Mouse (Mus musculus) megakaryocyte-erythroid progenitor cell, adult 5-6 weeks (primary cell): Measurements from ENCODE around the gene Rorb. TPM values are rescaled to one million over a fixed set of nuclear protein-coding genes. Genes with fewer than 3 reads are reported as not detected.

Experiments
- ATAC-seq: replicated peaks from 2 replicates; pipeline ENCODE4 v1.8.0; 2016; ENCODE audit warnings: mild to moderate bottlenecking, inconsistent platforms; ENCODE audit not compliant: severe bottlenecking, poor library complexity, low FRiP score, low TSS enrichment
- total RNA-seq, 2 experiments: library from RNA; stranded (forward) in 1 of 2; stranded (reverse) in 1 of 2; fragments of 200-1000, 215-1000 nt in 1 of 2; fragments of >200 nt in 1 of 2; fragmentation: Nextera tagmentation in 1 of 2; gene quantifications; 2 replicates each; pipeline ENCODE4 v1.2.3; 2014 to 2017

Gene Rorb
- total RNA-seq, 2 experiments from 2014 or later, result not detected

DNA sequence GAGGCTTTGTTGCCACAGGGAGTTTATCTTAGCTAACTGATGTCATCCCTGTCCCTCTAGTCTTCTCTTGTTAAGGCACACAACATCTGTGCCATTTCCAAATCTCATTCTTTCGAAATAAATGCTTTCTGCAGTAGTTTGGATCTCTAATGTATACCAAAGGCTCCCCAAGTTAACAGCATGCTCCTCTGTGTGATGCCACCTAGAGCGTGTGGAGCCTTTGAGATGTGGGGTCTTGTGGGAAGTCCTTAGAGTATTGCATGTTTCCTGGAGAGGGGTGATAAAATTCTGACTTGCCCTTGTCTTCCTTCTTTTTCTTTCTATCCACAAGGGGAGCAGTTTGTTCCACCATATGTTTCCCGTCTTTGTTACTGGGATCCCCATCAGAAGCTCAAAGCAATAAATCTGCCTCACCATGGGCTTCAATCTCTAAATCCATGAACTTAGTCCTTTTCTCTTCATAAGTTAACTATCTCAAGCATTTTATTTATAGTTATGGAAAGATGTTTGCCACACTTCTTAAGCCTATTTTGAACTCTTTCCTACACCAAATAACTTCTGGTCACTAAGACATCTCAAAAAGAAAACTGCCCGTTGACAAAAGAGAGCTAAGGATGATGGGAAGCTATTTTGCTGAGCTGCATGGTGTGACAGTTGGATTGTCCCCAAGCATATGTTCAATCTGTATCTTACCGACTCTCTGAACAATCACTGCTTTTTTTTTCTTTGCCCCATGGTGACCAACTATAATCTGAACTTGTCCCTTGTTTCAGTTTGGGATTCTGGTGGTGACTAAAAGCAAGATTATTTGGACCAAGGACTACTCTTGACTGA lies 76.3 kb downstream of the Rorb start:
- no peak for ATAC-seq

DNA sequence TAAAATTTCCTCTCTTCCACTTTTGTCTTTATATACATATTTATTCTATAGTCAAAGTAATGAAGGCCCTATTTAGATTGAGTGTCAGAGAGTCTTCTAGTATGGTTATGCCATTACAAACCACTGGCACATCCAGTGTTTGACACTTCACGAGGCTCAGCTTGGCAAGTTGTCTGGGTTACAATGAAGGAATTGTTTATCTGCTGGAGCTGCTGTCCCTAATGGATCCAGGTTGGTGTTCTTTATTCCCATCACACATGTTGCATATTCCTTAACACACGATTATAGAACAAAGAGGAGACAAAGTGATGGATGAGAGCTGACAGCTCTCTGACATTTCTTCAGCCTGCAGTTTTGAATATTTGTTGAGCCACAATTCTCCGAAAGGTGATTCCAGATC lies 77.0 kb downstream of the Rorb start:
- no peak for ATAC-seq

DNA sequence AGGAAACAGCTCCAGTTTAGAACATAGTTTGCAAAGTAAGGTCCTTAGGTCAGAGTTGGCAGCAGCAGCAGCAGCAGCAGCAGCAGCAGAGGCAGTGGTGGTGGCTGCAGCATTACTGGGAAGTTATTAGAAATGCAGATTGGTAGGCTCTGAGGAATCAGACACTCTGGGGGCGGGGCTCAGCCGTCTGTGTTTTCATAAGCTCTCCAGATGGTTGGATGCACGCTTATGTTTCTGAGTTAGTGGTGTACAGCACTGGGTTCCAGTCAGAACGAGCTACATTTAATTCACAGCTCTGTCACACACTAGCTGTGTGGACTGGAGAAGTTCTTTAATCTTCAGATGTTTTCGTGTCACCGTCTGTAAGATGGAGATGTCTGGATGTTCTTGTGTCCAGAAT lies 105.9 kb downstream of the Rorb start:
- no peak for ATAC-seq

DNA sequence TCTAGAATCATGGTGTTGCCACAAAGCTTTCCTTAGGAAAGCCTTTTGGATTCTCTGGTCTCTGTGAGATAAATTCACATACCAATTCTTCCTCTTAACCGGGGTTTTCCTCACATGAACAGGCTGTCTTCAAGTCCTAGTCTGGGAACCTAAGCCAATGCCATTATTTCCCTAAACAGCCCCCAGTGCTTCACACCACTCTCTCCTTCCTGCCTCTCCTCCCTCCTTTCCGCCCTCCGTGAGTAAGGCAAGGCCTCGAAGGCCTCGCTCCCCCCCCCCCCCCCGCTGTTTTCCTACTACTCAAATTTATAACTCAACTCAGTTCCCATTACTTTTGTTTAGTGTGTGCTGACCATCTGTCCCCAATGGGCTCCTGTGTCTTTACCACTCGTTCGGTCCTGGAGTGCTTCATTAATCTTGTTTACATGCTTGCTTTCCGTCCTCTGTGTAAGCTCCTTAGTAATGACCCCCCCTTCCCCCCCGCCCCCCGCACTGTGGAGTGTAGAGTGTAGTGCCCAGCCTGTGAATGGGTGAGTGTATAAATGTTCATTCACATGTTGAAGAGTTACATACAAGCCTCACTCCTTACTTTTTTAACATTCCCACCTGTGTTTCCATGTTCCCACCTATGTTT lies 106.9 kb downstream of the Rorb start:
- no peak for ATAC-seq

DNA sequence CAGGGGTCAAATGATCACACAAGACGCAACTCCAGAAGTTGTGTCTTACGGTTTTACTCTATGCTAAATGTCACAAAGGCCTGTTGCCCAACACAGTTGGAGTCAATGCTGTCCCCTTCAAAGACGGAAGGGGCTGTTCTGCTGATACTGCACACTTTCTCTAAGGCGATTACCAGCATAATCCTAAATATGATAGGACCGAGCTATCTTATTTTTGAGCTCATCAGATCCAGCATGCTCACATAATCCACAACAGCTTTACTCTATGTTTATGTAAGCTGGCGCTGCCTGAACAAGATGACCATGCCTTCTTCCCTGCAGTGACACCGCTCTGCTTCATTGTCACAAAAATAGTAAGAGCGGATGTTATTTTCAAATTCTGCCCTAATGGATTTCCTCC lies 112.0 kb downstream of the Rorb start:
- no peak for ATAC-seq

DNA sequence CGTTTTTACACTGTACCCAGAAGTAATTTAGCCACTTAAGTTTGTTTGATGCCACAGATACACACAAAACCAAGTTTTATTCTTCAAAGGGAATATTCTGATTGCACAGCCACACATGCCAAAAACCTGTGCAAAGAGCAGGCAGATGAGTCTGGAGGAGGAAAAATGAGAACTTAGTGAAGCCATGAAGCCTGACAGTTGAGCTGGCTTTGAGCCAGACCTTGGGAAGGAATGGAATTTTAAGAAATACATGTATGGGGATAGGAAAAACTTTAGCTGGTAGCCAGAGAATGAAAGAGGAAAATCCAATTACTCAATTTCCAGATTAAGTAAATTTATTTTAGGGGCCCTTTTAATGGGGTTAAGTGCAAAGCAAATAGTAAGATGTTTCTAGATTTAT lies 113.3 kb downstream of the Rorb start:
- ATAC-seq, result no peak

DNA sequence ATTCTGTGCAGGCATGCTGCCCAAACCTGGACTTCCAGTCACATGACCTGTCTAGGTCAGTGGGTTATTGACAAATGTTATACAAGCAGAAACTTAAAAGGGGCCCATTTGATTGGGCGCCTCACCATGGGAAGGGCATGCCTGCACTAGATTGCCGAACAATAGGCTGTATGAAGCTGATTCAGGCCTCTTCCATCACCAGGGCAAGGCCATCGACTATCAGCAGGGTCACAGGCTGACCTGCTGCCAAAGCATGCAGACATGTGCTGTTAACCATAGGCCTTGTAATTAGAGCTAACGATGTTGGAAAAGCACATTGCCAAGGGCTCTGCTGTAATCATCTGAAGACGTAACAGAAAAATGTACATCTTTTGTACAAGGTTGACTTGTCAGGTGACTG lies 131.0 kb downstream of the Rorb start:
- ATAC-seq, result no peak

DNA sequence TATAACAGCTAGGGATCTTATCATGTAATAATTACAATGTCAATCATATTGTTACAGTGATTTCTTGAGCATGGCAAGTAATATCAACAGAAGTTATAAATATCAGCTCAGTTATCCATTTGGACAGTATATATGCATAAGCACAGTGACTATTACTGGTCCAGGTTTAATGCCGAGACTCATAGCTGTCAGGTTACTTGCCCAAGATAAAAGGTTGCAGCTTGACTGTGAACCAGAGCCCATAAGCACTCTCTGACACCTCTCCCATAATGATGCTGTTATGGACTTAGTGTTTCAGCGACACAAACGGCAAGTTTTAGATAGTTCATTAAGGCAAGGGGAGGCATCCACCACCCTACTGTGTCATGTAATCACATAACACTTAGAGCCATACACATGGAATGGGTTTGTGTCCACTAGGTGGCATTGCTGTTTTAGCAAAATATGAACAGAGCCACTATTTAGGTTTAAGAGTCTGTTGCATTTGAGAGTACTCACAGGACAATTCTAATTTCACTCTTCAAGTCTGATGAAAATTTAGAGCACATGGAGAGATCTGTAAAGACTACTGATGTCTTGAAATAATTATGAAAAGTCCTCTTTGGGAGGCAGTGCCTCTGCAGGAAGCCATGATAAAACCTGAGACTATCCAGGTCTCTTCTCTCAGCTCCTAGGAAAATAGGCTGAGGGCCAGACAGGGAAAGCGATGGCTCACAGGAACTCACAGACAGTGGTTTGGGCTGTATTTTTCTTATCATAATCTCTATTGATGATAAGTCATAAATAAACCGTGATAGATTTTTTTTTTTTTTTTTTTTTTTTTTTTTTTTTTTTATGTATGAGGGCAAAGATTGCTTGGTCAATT lies 136.0 kb downstream of the Rorb start:
- no peak for ATAC-seq

DNA sequence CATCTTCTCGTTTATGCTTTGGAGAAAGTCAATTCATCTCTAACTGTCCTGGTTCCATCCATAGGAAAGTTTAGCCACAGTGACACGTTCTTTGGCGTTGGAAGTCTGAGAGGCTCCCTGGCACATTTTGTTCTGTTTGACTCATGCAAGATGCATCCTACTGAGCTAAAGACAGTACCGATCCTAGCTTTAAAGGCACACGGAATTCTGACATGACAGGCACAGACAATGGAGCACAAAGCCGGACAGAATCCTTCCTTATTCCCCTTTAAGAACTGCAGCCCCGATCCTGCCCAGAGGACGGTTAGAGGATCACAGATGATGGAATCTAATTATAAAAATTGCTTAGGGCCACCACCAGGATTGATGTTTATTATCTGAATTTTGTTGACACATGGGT lies 141.6 kb downstream of the Rorb start:
- ATAC-seq, result no peak

DNA sequence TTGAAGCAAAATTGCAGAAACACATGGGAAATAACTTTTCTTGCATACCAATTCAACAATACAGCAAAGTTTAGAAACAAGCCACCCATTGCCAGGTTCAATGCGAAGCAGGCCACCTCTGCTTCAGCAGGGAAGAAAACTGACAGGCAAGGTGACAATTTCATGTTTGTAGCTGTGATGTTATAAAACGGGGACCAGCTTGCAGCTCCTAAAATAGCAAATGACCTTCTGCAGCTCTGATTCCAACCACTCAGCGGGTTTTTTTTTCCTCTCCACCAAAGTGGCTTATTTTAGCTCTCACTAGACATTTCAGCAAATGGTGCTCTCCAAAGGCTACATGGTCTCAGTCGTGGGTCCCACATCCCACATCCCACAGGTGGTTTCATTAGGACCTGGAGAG lies 143.7 kb downstream of the Rorb start:
- no peak for ATAC-seq

DNA sequence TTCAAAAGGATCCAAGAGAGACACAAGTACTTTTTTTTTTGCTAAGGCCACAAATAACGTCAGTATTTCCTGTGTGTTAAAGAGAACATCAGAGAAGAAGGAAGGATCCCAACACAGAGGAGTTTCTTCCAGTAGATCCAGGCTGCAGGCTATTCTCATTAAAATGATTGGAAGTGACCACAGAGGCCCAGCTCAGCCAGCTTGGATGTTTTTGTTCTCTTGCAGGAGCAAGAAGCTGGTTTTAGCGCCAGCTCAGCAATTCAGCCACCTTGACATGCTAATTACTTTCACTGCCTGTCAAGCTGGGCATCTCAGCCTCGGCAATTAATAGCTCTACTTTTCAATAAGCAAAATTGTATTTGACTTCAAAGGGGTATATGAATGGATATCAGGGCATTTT lies 151.1 kb downstream of the Rorb start:
- ATAC-seq, result no peak

DNA sequence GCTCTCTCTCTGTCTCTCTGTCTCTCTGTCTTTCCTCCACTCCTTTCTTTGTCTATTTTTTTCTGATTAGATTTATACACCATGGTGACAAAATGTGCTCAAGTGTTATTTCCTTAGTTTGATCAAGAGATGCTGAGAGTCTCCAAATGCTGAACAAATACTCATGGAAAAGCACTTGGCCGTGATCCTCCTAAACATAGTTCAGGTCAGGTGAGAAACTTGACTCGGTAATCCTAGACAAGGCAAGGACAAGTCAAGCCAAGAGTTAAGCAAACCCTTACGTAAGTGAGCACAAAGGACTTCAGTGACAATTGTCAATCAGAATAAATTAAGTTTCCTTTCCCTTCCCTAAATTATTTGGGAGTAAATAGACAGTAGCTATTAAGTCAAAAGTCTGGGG lies 158.2 kb downstream of the Rorb start:
- ATAC-seq, result no peak

DNA sequence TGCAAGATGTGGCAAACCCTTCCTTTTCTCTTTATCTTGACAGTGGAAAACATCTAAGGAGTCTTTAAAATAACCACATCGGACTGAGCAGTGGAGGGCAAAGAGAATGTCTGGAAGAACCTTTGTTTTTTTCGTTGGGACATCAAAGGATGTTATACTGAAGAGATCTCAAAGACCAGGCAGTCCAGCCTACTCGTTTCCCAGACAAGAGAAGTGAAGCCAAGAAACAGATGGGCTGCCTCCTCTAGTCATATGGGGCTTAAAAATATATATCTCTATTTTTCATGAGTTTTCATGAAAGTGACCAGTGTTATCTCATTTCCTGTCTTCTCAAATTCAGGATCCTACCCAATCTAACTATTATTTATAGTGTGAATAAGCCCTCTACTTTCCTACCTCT lies 163.8 kb downstream of the Rorb start:
- no peak for ATAC-seq

DNA sequence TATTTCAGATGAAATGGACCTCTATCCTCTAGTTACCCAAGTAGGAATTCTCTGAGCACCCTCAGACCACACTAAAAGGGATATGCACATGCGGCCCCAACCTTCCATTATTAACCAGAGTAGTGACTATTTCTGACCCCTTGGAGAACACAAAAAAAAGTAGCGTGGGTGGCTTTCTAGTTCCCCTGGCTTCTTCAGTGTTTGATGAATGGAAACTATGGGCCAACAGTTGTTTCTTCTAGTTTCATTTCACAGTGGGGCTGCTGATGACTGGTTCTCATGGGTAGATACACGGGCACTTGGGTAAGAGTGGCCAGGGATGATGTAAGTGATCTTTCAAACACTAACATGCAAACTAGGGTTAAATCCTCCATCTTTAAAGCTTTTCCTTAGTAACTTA lies 165.7 kb downstream of the Rorb start:
- ATAC-seq, result no peak

DNA sequence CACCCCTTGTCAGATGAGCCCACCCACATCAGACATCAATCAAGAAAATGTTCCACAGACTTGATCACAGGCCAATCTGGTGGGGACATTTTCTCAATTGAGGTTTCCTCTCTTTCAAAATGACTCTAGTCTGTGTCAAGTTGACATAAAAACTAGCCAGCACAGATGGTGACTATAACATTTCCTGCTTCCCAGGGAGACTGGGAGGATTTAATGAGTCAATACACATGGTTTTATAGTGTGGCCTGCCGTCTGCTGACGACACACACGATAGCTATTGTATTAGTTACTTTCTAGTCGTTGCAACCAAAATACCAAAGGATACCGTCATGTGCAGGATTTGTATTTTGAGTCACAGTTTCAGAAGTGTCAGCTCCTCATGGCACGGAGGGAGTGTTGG lies 169.6 kb downstream of the Rorb start:
- no peak for ATAC-seq

DNA sequence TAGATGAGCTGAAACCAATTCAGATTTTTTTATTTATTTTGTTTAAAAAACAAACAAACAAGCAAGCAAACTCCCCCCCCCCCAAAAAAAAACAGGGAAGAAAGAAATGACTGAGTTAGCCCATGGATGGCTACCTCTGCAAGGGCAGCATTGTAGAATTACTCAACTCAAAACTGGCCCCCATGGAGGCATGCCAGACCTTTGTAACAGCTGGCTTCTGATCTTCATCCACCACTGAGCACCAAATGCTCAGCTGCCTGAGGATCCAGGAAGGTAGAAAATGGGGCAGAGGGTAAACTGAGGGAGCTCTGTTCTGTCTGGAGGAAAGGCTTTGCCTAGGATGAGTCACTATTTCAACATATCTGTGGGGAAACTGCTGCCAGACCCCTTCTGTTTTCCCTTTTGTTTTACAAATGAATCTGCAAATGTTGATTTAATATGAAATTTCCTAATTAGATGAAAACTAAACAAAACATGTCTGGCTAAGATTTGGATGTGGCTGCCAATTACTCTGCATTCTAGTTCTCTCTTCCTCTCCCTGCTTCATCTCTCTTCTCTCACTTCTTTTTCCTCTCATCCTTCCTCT lies 199.1 kb downstream of the Rorb start:
- no peak for ATAC-seq

DNA sequence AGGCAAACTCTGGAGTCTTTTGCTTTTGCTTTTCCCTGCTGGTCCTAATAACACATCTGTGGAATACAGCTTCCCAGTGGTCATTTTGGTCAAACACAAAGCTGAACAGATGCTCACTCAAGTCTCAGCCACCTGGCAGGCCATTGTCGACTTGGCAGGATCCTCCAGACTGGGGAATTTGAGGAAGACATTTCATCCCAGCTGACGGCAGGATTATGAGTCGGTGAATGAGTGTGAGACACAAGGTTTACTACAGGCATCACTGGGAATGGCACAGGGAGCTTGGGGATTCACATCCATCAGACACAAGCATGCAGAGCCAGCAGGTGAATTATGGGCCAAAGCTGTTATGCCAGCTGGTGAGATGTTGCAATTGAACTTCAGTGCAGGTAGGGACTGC lies 201.4 kb downstream of the Rorb start:
- no peak for ATAC-seq

DNA sequence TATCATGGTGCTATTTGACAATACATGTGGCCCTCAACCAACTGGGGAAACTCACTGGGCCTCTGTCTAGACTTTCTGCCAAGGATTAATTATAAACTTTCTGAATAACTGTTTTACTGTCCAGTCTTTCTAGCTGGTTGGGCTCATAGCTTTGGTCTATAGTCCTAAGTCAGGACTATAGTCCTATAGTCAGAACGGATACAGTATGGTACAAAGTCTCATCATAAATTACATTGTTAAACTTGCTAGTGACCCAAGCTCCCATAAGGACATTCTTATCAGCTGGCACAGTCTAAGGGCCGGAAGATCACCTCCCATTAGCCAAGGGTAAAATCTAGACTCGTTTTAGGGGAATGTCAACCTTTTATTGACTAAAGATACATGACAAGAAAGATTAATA lies 205.5 kb downstream of the Rorb start:
- no peak for ATAC-seq

DNA sequence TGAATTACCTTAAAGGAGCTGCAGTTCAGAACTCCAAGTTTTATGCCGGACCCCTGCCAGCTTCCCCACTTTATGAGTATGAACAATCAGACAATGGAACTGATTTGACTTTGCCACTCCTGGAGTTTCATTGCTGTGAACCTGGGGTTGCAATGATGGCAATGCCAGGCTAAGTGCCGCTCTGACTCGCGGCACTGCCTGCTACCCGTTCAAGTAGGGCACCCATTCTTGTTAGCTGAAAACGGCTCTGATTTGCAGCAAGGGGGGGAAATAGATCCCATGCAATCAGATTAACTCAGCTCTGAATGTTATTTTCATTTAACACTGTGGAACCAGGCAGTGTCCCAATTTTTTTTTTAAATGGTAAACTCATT lies 208.3 kb downstream of the Rorb start:
- ATAC-seq, result no peak

DNA sequence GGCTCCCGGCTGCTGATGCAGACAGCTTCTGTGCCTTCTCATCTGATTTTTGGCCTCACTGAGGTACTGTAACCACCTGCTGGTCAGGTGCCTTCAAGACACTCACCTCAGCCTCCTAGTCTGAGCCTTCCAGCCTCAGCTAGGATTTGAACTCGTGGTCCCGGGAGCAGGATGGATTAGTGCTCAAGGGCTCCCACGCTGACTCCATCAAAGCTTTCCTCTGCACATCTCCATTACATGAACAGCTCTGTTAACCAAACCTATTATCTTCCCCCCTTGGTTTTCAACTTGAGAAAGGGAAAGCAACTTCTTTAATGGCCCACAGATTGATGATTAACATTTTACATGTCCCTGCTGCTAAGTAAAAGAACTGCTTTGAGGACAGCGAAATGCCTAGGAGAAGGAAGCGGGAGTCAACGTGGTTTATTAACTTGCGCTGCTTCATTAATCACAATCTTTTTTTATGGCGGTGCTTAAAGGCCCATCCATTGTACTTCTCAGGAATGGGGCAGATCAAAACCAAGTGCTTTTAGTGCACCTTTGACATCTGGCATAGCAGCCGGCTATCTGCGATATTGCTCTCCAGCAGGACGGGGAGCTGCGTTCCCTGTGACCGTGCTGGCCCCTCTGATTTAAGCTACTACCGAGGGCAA lies 208.8 kb downstream of the Rorb start:
- no peak for ATAC-seq
